Mouse (Mus musculus): ENCODE measurements at regions not wholly inside any gene's neighbourhood (a gene's known extent, or its start where the extent isn't known, plus 50 kb on each side); places are given as distances from the start of the nearest gene placed in this dataset.

GRCm38 (mm10) chr15:36945309-36945708 lies 62.3 kb downstream of the Zfp706 start:
- no peak for DNase-seq

- DNase-seq, result no peak
These were observed 62.9 kb downstream of the Zfp706 start for GRCm38 (mm10) chr15:36944556-36945171.

- no peak for DNase-seq
These were observed 64.0 kb downstream of the Zfp706 start for GRCm38 (mm10) chr15:36943492-36944112.

GRCm38 (mm10) chr15:36942261-36942660 lies 65.3 kb downstream of the Zfp706 start:
- no peak for DNase-seq

- no peak for DNase-seq
These were observed 65.8 kb downstream of the Zfp706 start for GRCm38 (mm10) chr15:36941741-36942140.

- no peak for DNase-seq
These were observed 68.0 kb downstream of the Zfp706 start for GRCm38 (mm10) chr15:36939608-36940007.

GRCm38 (mm10) chr15:36939153-36939552 lies 68.4 kb downstream of the Zfp706 start:
- DNase-seq, result no peak

- DNase-seq, result peak; percentile 94
These were observed 68.9 kb downstream of the Zfp706 start for GRCm38 (mm10) chr15:36938511-36939150.

- peak; percentile 18 for DNase-seq
These were observed 69.6 kb downstream of the Zfp706 start for GRCm38 (mm10) chr15:36937757-36938498.

- no peak for DNase-seq
These were observed 70.4 kb downstream of the Zfp706 start for GRCm38 (mm10) chr15:36937067-36937657.

- DNase-seq, result no peak
These were observed 72.8 kb downstream of the Zfp706 start for GRCm38 (mm10) chr15:36934801-36935200.

- DNase-seq, result no peak
These were observed 74.0 kb downstream of the Zfp706 start for GRCm38 (mm10) chr15:36933581-36933991.

- DNase-seq, result no peak
These were observed 76.1 kb downstream of the Zfp706 start for GRCm38 (mm10) chr15:36931460-36931859.

GRCm38 (mm10) chr15:36930433-36930832 lies 77.1 kb downstream of the Zfp706 start:
- DNase-seq, result no peak

- DNase-seq, result no peak
These were observed 77.8 kb downstream of the Zfp706 start for GRCm38 (mm10) chr15:36929786-36930185.

GRCm38 (mm10) chr15:36929088-36929487 lies 78.5 kb downstream of the Zfp706 start:
- no peak for DNase-seq

GRCm38 (mm10) chr15:36928678-36929077 lies 78.9 kb downstream of the Zfp706 start:
- DNase-seq, result no peak

GRCm38 (mm10) chr15:36927436-36927835 lies 80.1 kb downstream of the Zfp706 start:
- no peak for DNase-seq

GRCm38 (mm10) chr15:36924171-36924570 lies 83.4 kb downstream of the Zfp706 start:
- peak; percentile 54 for DNase-seq

GRCm38 (mm10) chr15:36921384-36921783 lies 86.2 kb downstream of the Zfp706 start:
- DNase-seq, result no peak

- DNase-seq, result no peak
These were observed 86.7 kb downstream of the Zfp706 start for GRCm38 (mm10) chr15:36920886-36921285.

GRCm38 (mm10) chr15:36919704-36920103 lies 87.9 kb downstream of the Zfp706 start:
- no peak for DNase-seq

GRCm38 (mm10) chr15:36919209-36919608 lies 88.4 kb downstream of the Zfp706 start:
- peak; percentile 26 for DNase-seq
